Mouse (Mus musculus) liver, embryonic 14.5 days (tissue): ENCODE results near the gene Abcc1. TPM values are rescaled to one million over a fixed set of nuclear protein-coding genes. Genes with fewer than 3 reads are reported as not detected.

ENCODE experiments used
- ATAC-seq: fragments of 200-750 bp; cut with Nextera tagmentation; 2 replicates; pipeline ENCODE4 v1.8.0; 2017; ENCODE audit warnings: moderate number of reproducible peaks, mild to moderate bottlenecking, moderate library complexity; ENCODE audit not compliant: insufficient read depth
- DNase-seq, 3 experiments: peaks; one replicate each; pipeline ENCODE4 v3.0.0-alpha.2; 2012 to 2013; ENCODE audit warnings: low read depth in 3 of 3, low spot score in 3 of 3
- H3K27ac ChIP-seq: fragments of 300-500 bp; sonication (generic); 2 replicates; pipeline ENCODE4 v1.5.1; 2014; ENCODE audit warnings: moderate library complexity, mild to moderate bottlenecking, control low read depth, inconsistent platforms
- H3K27me3 ChIP-seq: fragments of 300-500 bp; sonication (generic); 2 replicates; pipeline ENCODE4 v1.6.1; 2014; ENCODE audit warnings: mild to moderate bottlenecking, low read length, moderate library complexity; ENCODE audit not compliant: control insufficient read depth, insufficient read depth
- H3K36me3 ChIP-seq: fragments of 300-500 bp; sonication (generic); replicated peaks from 2 replicates; pipeline ENCODE4 v1.6.1; 2014; ENCODE audit warnings: low read depth; ENCODE audit not compliant: control insufficient read depth, insufficient read depth
- H3K4me1 ChIP-seq, 2 experiments: fragments of 200-500 bp in 1 of 2; fragments of 300-500 bp in 1 of 2; sonication (generic) in 1 of 2; replicated peaks; 2 replicates each; pipeline ENCODE4 v1.6.1; 2012 to 2014; ENCODE audit warnings: antibody characterized with exemption in 1 of 2, inconsistent platforms in 1 of 2, low read length in 1 of 2; ENCODE audit not compliant: control insufficient read depth in 2 of 2, insufficient read depth in 2 of 2
- H3K4me2 ChIP-seq: fragments of 300-500 bp; sonication (generic); 2 replicates; pipeline ENCODE4 v1.6.1; 2014; ENCODE audit warnings: low read depth, mild to moderate bottlenecking, control low read depth, moderate library complexity
- H3K4me3 ChIP-seq, 2 experiments: fragments of 200-500 bp in 1 of 2; fragments of 300-500 bp in 1 of 2; sonication (generic) in 1 of 2; 2 replicates each; pipeline ENCODE4 v1.5.1; 2012 to 2014; ENCODE audit warnings: low read depth in 2 of 2, low read length in 2 of 2, mild to moderate bottlenecking in 2 of 2, control low read depth in 1 of 2, inconsistent platforms in 1 of 2, moderate library complexity in 1 of 2; ENCODE audit not compliant: insufficient read depth in 1 of 2
- H3K9ac ChIP-seq: fragments of 300-500 bp; sonication (generic); replicated peaks from 2 replicates; pipeline ENCODE4 v1.6.1; 2014; ENCODE audit warnings: mild to moderate bottlenecking, control low read depth, moderate library complexity
- H3K9me3 ChIP-seq: fragments of 300-500 bp; sonication (generic); 2 replicates; pipeline ENCODE4 v1.6.1; 2016; ENCODE audit warnings: low read length, mixed read lengths; ENCODE audit not compliant: control insufficient read depth
- CTCF ChIP-seq: IDR thresholded peaks from 2 replicates; pipeline ENCODE4 v1.5.1; 2016; ENCODE audit warnings: antibody characterized with exemption, low read depth, control low read depth
- EP300 ChIP-seq: IDR thresholded peaks from 2 replicates; pipeline ENCODE4 v1.6.1; 2016; ENCODE audit warnings: antibody characterized with exemption, low read depth
- WGBS: fragments of 180-500 bp; shearing (Covaris S2); extraction: QIAGEN DNeasy Blood & Tissue Kit; methylation state at CpG from one replicate; pipeline ENCODE4 v1.1.7; 2014; ENCODE audit not compliant: insufficient replicate concordance; 5-methylcytosine and 5-hydroxymethylcytosine counted together
- polyA plus RNA-seq, 2 experiments: library from polyadenylated mRNA; depleted of rRNA in 1 of 2; stranded (reverse) in 1 of 2; unstranded in 1 of 2; fragments of >200 nt; fragmentation: Nextera tagmentation in 1 of 2; extraction: Ambion mirVana in 1 of 2; gene quantifications; 2 replicates each; pipeline versions ENCODE4 v1.2.1 to v1.2.3; 2012 to 2014

The Abcc1 gene
- polyA plus RNA-seq, 2 experiments: 1.9 to 2.4 TPM

DNA sequence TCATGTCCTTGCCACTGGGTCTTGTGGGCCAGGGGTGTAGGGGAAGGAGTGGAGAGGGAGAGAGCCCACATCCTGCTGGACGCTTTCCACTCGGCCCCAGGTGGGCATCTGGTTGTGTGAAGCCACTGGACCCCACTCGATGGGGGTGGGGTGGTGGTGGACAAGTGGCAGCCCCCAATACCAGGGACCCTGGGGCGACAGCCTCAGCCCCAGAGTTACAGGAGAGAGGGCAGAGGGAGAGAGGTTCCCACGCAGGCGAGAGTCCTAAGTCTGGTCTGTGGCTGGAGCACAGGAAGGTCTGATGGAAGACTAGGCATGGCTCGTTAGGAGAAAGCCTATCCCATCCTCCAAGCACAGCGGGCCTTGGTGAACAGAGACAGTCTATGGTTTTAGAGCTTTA lies 114.7 kb downstream of the Abcc1 start:
- no peaks in the 10 kb centered on the region for H3K27me3 ChIP-seq
- H3K36me3 ChIP-seq: 0 out of 2 replicates have a peak, but pooled peaks cover 3% of the 10 kb centered on the region
- ATAC-seq: no peak
- 69% methylated on average over 8 of the region's 8 CpGs for WGBS
- TF ChIP-seq CTCF (no peak), EP300 (no peak)
- H3K27ac ChIP-seq: no peak overlapping the region
- no peak overlapping the region for H3K9ac ChIP-seq
- no peak overlapping the region for H3K4me3 ChIP-seq
- H3K9me3 ChIP-seq: no peaks in the 10 kb centered on the region
- no peak overlapping the region for H3K4me2 ChIP-seq
- DNase-seq: no peak
- H3K4me1 ChIP-seq: peaks cover 0 to 3% of the 10 kb centered on the region in 2 experiments; a peak in 1 of 4 replicates

DNA sequence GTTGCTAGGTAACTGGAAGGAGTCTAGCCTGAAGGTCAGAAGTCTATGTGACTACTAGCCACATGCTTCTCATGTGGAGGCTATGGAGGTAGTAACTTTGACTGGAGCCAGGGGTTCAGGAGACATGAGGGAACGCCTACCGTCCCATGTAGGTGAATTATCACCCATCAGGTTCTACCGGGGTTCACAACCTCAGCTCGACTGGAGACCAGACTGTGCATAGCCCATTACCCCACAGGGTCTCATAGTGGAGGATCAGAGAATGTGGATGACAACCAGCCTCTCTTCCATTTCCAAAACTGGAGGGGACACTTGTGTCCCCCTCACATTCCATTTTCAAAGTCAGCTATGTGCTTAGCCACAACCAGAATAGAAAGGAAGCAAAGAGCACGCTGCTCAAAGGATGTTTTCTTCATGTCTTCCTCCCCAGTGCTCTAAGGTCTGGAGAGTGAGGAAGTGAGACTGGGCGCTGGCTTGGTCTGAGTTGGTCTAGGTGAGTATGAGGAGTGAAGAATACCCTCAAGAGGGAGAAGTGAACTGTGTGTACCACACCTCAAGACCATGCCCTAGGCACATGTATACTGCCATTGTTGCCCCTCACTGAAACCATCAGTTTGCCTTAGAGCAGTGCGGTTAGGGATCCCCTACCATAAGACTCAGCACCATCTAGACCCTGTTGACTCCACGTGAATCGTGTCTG lies 115.5 kb downstream of the Abcc1 start:
- DNase-seq (no peak), ATAC-seq (no peak)
- Histone ChIP-seq H3K27ac (no peak overlapping the region), H3K36me3 (0 out of 2 replicates have a peak, but pooled peaks cover 3% of the 10 kb centered on the region), H3K4me3 (no peak overlapping the region), H3K9me3 (no peaks in the 10 kb centered on the region), H3K9ac (no peak overlapping the region), H3K4me1 (peaks cover 0 to 3% of the 10 kb centered on the region in 2 experiments; a peak in 1 of 4 replicates), H3K27me3 (no peaks in the 10 kb centered on the region), H3K4me2 (no peak overlapping the region)
- 55% methylated on average over 9 of the region's 9 CpGs for WGBS
- no peak for TF ChIP-seq EP300
- no peak for TF ChIP-seq CTCF

DNA sequence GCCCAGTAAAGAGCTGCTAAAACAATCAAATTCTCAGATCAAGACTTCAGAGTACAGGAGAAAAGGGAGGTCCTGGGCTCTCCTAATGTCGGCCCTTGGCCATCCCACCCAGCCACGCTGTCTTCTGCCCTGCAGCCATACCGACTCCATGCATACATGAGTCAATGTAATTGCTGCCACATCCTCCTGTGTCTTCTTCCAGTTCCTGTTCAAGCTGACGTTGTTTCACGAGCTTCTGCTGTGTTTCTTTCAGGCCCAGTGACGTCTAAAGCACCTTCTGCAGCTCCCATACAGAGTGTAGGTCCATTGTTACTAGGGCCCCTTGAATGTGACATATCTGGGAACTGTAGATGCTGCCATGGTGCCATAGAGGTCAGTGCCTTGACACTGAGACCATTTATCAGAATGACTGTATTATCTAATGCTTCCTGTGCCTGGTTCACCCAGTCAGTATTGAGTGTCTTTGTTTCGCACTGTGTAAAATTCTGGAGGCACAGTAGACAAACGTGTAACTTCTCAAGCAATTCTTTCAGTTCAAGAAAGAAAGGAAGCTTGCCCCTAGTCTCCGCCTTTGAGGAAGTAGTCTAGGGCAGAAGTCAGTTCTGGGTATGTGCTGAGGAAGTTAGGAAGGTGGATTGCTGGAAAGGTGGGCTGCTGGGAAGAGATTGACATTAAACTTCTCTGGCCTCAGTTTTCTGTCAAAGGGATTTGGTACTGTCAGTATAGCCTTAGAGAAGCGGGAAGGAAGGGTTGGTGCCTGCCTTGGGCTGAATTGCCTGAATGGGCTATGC lies 116.3 kb downstream of the Abcc1 start:
- H3K4me1 ChIP-seq: peaks cover 0 to 3% of the 10 kb centered on the region in 2 experiments; a peak in 1 of 4 replicates
- no peak overlapping the region for H3K4me3 ChIP-seq
- 30% methylated on average over 10 of the region's 10 CpGs for WGBS
- H3K27ac ChIP-seq: no peak overlapping the region
- H3K36me3 ChIP-seq: 0 out of 2 replicates have a peak, but pooled peaks cover 3% of the 10 kb centered on the region
- H3K27me3 ChIP-seq: no peaks in the 10 kb centered on the region
- ATAC-seq (0 out of 2 replicates have a peak, but pooled peaks have one; percentile 21), DNase-seq (no peak)
- H3K9me3 ChIP-seq: no peaks in the 10 kb centered on the region
- H3K9ac ChIP-seq: no peak overlapping the region
- TF ChIP-seq EP300 (no peak), CTCF (no peak)
- no peak overlapping the region for H3K4me2 ChIP-seq

DNA sequence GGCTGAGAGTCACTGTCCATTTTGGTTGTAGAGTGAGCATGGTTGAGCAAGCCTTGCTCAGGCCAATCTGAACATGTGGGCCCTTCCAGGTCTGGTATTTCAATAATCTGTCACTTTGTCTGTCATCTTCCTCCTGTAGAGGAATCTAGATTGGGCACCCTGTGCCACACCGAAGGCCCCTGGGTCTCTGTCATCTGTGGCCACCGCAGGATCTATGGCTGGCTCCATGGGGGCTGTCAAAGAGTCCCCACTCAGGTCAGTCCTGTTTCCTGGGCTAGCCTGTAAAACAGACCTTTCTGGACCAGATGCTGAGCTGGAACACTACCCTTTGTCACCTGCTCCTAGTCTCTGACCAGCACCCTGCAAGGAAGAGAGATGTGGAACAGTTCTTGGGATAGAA lies 118.3 kb downstream of the Abcc1 start:
- no peak for DNase-seq
- H3K27ac ChIP-seq: no peak overlapping the region
- no peaks in the 10 kb centered on the region for H3K9me3 ChIP-seq
- ATAC-seq: no peak
- no peaks in the 10 kb centered on the region for H3K27me3 ChIP-seq
- H3K4me3 ChIP-seq: no peak overlapping the region
- no peak overlapping the region for H3K4me2 ChIP-seq
- TF ChIP-seq EP300 (no peak), CTCF (no peak)
- no peaks in the 10 kb centered on the region for H3K36me3 ChIP-seq
- H3K9ac ChIP-seq: no peak overlapping the region
- H3K4me1 ChIP-seq: peaks cover 0 to 3% of the 10 kb centered on the region in 2 experiments; a peak in 1 of 4 replicates
- 73% methylated on average over 2 of the region's 2 CpGs for WGBS

DNA sequence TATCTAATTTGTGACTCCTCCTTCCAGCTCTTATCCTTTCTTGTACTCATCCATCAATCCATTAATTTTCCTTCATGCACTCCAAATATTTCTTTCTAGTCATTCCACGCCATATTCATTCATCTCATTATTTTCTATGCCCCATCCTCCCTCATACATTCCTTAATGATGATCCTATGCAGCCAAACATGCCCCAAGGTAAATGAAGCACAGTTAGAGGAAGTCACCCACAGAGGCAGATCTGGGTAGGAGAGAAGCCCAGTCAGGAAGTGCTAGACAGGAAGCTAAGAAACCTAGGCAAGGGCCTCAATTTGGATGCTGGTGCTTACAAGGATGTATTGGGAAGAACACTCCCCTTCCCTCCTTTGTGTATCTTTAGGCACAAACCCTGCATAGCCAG lies 121.9 kb downstream of the Abcc1 start:
- no peak overlapping the region for H3K27ac ChIP-seq
- DNase-seq: no peak

More for the DNA sequence above, 121.9 kb downstream of the Abcc1 start:
- Histone ChIP-seq H3K4me1 (no peaks in the 10 kb centered on the region), H3K9ac (no peak overlapping the region), H3K9me3 (no peaks in the 10 kb centered on the region), H3K4me2 (no peak overlapping the region), H3K4me3 (no peak overlapping the region), H3K27me3 (no peaks in the 10 kb centered on the region), H3K36me3 (no peaks in the 10 kb centered on the region)
- WGBS: 50% methylated on average over 1 of the region's 1 CpGs
- TF ChIP-seq CTCF (no peak), EP300 (no peak)
- no peak for ATAC-seq
